Mouse (Mus musculus) heart, embryonic 14.5 days (tissue): ENCODE results near the gene Cradd. TPM values are rescaled to one million over a fixed set of nuclear protein-coding genes. Genes with fewer than 3 reads are reported as not detected.

Experiments used
- ATAC-seq: fragments of 200-750 bp; cut with Nextera tagmentation; 2 replicates; pipeline ENCODE4 v1.8.0; 2017; ENCODE audit warnings: low read depth, moderate TSS enrichment; ENCODE audit not compliant: insufficient number of reproducible peaks, insufficient read depth, low FRiP score
- H3K27ac ChIP-seq, 2 experiments: fragments of 200-500 bp in 1 of 2; fragments of 300-500 bp in 1 of 2; sonication (generic) in 1 of 2; replicated peaks in 1 of 2; 2 replicates each; pipeline ENCODE4 v1.5.1; 2012 to 2014; ENCODE audit warnings: low read depth in 2 of 2, low read length in 2 of 2, control low read depth in 1 of 2, mild to moderate bottlenecking in 1 of 2, mixed read lengths in 1 of 2; ENCODE audit not compliant: control insufficient read depth in 1 of 2, insufficient read depth in 1 of 2
- H3K27me3 ChIP-seq: fragments of 300-500 bp; sonication (generic); 2 replicates; pipeline ENCODE4 v1.6.1; 2014; ENCODE audit warnings: mild to moderate bottlenecking, low read length, control low read depth; ENCODE audit not compliant: control insufficient read depth, insufficient read depth
- H3K36me3 ChIP-seq: fragments of 300-500 bp; sonication (generic); 2 replicates; pipeline ENCODE4 v1.6.1; 2014; ENCODE audit warnings: mild to moderate bottlenecking, control low read depth, low read length, mixed read lengths; ENCODE audit not compliant: control insufficient read depth, insufficient read depth
- H3K4me1 ChIP-seq, 2 experiments: fragments of 200-500 bp in 1 of 2; fragments of 300-500 bp in 1 of 2; sonication (generic) in 1 of 2; 2 replicates each; pipeline ENCODE4 v1.6.1; 2012 to 2014; ENCODE audit warnings: low read length in 2 of 2, control low read depth in 1 of 2, mixed read lengths in 1 of 2; ENCODE audit not compliant: control insufficient read depth in 2 of 2, insufficient read depth in 2 of 2
- H3K4me2 ChIP-seq: fragments of 300-500 bp; sonication (generic); 2 replicates; pipeline ENCODE4 v1.6.1; 2014; ENCODE audit warnings: mild to moderate bottlenecking, low read length
- H3K4me3 ChIP-seq, 2 experiments: fragments of 200-500 bp in 1 of 2; fragments of 300-500 bp in 1 of 2; sonication (generic) in 1 of 2; 2 replicates each; pipeline ENCODE4 v1.5.1; 2012 to 2014; ENCODE audit warnings: low read length in 2 of 2, mild to moderate bottlenecking in 2 of 2, control low read depth in 1 of 2, low read depth in 1 of 2, moderate library complexity in 1 of 2; ENCODE audit not compliant: control insufficient read depth in 1 of 2, insufficient read depth in 1 of 2
- H3K9ac ChIP-seq: fragments of 300-500 bp; sonication (generic); 2 replicates; pipeline ENCODE4 v1.6.1; 2014; ENCODE audit warnings: mild to moderate bottlenecking, low read length
- H3K9me3 ChIP-seq: fragments of 300-500 bp; sonication (generic); 2 replicates; pipeline ENCODE4 v1.6.1; 2016; ENCODE audit warnings: low read length, control low read depth; ENCODE audit not compliant: control insufficient read depth
- WGBS: fragments of 180-500 bp; shearing (Covaris S2); extraction: QIAGEN DNeasy Blood & Tissue Kit; methylation state at CpG from one replicate; pipeline ENCODE4 v1.1.7; 2014; 5-methylcytosine and 5-hydroxymethylcytosine counted together
- polyA plus RNA-seq: library from polyadenylated mRNA; unstranded; fragments of >200 nt; fragmentation: Nextera tagmentation; extraction: Ambion mirVana; gene quantifications from 2 replicates; pipeline ENCODE4 v1.2.1, GENCODE M21; 2014

Gene Cradd
- polyA plus RNA-seq, 1 experiment from 2014 or later = 12.3 TPM

DNA sequence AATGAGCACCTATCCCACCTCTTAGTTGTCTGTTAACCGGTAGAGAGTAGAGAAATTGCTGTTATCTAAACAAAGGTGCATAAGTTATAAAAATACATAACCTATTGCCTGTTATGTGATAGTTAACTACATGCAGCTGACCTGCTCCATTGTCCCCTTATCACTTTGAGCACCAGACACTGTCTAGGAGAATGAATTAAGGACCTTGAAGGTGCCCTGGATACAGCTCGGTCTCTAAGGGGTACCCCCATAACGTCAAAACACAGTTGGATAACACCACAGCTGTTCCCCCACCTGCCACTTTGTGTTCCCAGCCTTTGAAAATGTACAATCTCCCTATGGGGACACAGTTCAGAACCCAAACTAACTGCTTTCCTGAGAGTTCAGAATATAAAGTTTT, 24.5 kb upstream of the Cradd start:
- 74% methylated on average over 3 of the region's 3 CpGs for WGBS
- ATAC-seq = no peak

DNA sequence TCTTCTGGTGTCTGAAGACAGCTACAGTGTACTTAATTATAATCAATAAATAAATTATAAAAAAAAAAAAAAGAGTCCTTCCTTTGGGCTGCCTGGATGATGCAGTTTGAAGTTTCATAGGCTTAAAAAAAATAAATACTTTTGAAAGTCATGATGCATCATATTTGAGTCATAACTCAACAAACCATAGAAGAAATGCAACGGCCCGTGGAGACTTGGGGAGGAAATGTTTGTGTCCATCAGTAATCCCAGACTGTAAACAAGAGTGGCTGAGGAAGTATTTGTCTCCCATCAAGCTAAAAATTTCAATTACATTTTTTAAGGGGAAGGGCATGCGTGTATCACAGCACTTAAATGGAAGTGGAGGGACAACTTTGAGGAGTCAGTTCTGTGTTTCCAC, 23.8 kb upstream of the Cradd start:
- H3K36me3 ChIP-seq = no peaks in the 10 kb centered on the region
- H3K4me2 ChIP-seq = no peak overlapping the region
- H3K4me3 ChIP-seq = no peak overlapping the region
- H3K27ac ChIP-seq = no peak overlapping the region
- no peaks in the 10 kb centered on the region for H3K4me1 ChIP-seq
- 0 out of 2 replicates have a peak, but pooled peaks cover 5% of the 10 kb centered on the region for H3K9me3 ChIP-seq
- no peak for ATAC-seq
- no peak overlapping the region for H3K9ac ChIP-seq
- H3K27me3 ChIP-seq = no peaks in the 10 kb centered on the region
- 91% methylated on average over 3 of the region's 3 CpGs for WGBS

More for the DNA sequence above, 24.5 kb upstream of the Cradd start:
- Histone ChIP-seq H3K27me3 (no peaks in the 10 kb centered on the region), H3K4me3 (no peak overlapping the region), H3K4me1 (no peaks in the 10 kb centered on the region), H3K27ac (no peak overlapping the region), H3K4me2 (no peak overlapping the region), H3K36me3 (no peaks in the 10 kb centered on the region), H3K9ac (no peak overlapping the region), H3K9me3 (0 out of 2 replicates have a peak, but pooled peaks cover 5% of the 10 kb centered on the region)

DNA sequence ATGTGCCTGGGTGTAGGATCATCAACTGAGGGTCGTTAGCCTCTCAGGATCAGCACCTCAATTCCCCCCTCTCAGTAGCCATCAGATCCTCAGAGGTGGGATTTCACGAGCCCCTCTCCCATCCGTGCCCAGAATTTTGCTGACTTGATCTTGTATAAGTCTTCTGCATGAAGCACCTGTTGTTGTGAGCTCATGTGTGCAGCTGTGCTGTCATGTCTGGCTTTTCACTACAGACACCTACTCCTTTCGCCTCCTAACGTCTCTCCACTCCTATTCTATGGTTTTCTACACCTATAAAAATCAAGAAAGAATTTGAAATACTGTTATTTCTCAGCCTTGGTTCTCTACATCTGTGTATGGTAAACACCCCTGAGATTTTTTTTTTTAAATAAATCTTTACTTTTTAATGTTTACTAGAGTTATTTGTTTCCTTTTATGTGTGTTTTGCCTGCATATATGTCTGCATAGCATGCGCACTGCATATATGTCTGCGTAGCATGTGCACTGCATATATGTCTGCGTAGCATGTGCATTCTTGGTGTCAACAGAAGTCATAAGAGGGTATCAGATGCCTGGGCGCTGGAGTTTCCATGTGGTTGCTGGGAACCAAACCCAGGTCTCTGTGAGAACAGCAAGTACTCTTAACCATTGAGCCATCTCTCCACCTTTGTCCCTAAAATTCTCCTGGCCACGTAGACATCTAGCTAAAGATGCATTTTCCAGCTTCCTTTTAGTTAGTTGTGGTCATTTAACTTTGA, 19.1 kb upstream of the Cradd start:
- Histone ChIP-seq H3K27ac (no peak overlapping the region), H3K9me3 (0 out of 2 replicates have a peak, but pooled peaks cover 5% of the 10 kb centered on the region), H3K4me3 (no peak overlapping the region), H3K27me3 (no peaks in the 10 kb centered on the region), H3K4me1 (no peaks in the 10 kb centered on the region), H3K4me2 (no peak overlapping the region), H3K9ac (no peak overlapping the region), H3K36me3 (no peaks in the 10 kb centered on the region)
- WGBS = 80% methylated on average over 10 of the region's 10 CpGs
- no peak for ATAC-seq

DNA sequence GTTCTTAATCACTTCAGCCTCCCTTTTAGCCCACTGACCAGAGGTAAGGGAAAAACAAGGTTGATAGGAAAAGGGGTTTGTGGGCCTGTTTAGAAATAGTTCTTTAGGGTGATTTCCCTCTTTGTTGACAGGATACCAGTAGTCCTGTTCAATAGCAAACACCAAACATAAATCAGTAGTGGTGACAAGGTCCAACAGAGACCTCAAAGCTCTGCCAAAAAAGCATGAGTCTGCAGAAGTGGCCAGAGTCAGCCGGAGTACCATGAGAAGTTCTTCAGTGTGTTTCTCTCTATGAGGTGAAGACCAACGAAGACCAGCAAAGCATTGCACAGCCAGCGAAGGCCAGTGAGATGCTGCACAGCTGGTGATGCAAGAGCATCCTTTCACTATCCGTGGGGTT, 16.7 kb upstream of the Cradd start:
- Histone ChIP-seq H3K4me1 (peaks cover 0 to 11% of the 10 kb centered on the region in 2 experiments; a peak in 2 of 4 replicates), H3K9ac (no peak overlapping the region), H3K4me3 (no peak overlapping the region), H3K9me3 (0 out of 2 replicates have a peak, but pooled peaks cover 5% of the 10 kb centered on the region), H3K4me2 (no peak overlapping the region), H3K27ac (no peak overlapping the region), H3K36me3 (no peaks in the 10 kb centered on the region), H3K27me3 (no peaks in the 10 kb centered on the region)
- WGBS = 83% methylated on average over 4 of the region's 4 CpGs
- ATAC-seq = no peak

DNA sequence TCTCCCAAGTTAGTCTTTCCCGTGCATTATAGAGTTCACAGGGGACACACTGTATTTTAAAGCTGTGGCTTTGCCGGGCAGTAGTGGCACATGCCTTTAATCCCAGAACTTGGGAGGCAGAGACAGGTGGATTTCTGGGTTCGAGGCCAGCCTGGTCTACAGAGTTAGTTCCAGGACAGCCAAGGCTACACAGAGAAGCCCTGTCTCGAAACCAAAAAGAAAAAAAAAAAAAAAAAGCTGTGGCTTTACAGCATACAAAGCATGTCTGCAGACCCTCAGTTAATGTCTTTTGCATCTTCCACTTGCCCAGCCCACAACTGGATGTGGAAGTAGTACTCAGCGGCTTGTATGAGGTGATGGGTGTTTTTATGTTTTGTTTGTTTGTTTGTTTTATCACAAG, 13.7 kb upstream of the Cradd start:
- Histone ChIP-seq H3K9ac (no peak overlapping the region), H3K27ac (no peak overlapping the region), H3K4me1 (peaks cover 0 to 11% of the 10 kb centered on the region in 2 experiments; a peak in 2 of 4 replicates), H3K4me3 (no peak overlapping the region), H3K9me3 (no peaks in the 10 kb centered on the region), H3K36me3 (no peaks in the 10 kb centered on the region), H3K4me2 (no peak overlapping the region), H3K27me3 (no peaks in the 10 kb centered on the region)
- WGBS = 71% methylated on average over 5 of the region's 5 CpGs
- no peak for ATAC-seq

DNA sequence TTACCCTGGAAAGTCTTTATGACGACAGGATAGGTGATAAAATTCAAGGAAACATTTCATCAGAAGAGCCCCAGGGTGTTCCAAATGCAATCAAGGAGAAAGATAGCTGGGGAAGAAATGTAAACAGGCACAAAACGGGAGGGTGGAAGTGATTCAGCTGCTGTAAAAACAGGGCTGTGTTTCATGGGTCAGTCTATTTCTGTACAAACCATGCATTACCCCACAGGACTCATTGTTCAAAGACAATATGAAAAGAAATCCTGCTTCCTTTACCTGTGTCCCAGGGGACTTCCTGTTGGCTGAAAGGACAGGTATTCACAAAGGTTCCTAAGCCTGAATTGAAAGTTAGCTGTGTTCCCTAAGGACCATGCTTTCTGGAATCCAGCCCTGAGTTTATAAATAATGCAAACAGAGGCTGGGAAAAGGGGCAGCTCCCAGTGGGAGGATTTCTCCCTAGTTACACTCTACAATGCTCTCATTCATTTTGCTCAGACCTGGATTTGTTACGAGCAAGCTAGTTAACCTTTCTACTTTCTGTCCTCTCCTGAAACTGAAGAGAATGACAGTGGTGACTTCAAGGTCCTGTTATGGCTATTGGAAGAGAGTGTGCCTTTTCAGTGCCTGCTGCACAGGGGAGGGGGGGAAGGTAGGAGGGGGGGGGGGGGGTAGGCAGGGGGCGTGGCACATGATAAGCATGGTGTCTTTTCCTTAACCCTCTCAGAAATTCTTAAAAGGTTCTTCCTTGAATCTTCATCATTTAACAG, 13.0 kb upstream of the Cradd start:
- Histone ChIP-seq H3K36me3 (no peaks in the 10 kb centered on the region), H3K4me3 (no peak overlapping the region), H3K9ac (peak overlapping the region; percentile 22; the same call in 1 of the 2 replicates), H3K4me1 (peaks cover 0 to 11% of the 10 kb centered on the region in 2 experiments; a peak in 2 of 4 replicates), H3K4me2 (peak overlapping the region; percentile 26; the same call in 1 of the 2 replicates), H3K9me3 (no peaks in the 10 kb centered on the region), H3K27me3 (no peaks in the 10 kb centered on the region), H3K27ac (peak overlapping the region in 1 of 2 experiments; percentile 15; a peak in 2 of 4 replicates)
- peak; percentile 13; the same call in 1 of the 2 replicates for ATAC-seq
- 9% methylated on average over 4 of the region's 4 CpGs for WGBS

DNA sequence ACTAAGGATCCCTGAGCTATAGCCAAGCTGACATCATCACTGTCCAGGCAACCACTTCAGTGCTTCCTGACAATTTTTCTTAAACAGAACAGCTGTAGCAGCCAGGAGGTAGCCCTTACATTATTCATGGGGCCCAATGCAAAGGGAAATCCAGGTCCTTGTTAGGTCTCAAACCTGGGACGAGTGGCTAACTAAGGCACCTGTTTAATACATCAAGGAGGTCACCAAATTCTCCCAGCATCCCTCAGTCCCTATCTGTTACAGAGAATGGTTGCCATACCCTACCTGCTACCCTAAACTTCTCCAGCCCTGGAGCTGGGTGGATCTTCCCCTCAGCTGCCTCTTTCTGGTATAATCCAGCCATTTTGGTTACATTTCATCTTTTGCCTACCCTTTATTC, 10.9 kb upstream of the Cradd start:
- Histone ChIP-seq H3K27ac (no peak overlapping the region), H3K27me3 (no peaks in the 10 kb centered on the region), H3K4me1 (peaks cover 0 to 11% of the 10 kb centered on the region in 2 experiments; a peak in 2 of 4 replicates), H3K4me3 (no peak overlapping the region), H3K9me3 (no peaks in the 10 kb centered on the region), H3K9ac (no peak overlapping the region), H3K36me3 (no peaks in the 10 kb centered on the region), H3K4me2 (no peak overlapping the region)
- 88% methylated on average over 1 of the region's 1 CpGs for WGBS
- ATAC-seq = no peak
